Mouse (Mus musculus) frontal cortex, postnatal 25 days (tissue): ENCODE measurements around the gene Adam1b.

Experiments
- DNase-seq, 2 experiments: peaks; one replicate each; pipeline ENCODE4 v3.0.0; 2022; ENCODE audit warnings: low spot score in 2 of 2

Adam1b gene

GRCm38 (mm10) chr5:121500719-121501118, 2.5 kb downstream of the Adam1b start:
- no peak for DNase-seq

- peak; percentile 21 to 42 for DNase-seq
Measured at GRCm38 (mm10) chr5:121493305-121493704, 9.9 kb downstream of the Adam1b start.

GRCm38 (mm10) chr5:121484801-121485200, 18.4 kb downstream of the Adam1b start:
- DNase-seq, result no peak

- DNase-seq, result no peak
Measured at GRCm38 (mm10) chr5:121477680-121478079, 25.6 kb downstream of the Adam1b start.

GRCm38 (mm10) chr5:121476040-121476439, 27.2 kb downstream of the Adam1b start:
- DNase-seq, result no peak

- DNase-seq, result no peak
Measured at GRCm38 (mm10) chr5:121474610-121475009, 28.6 kb downstream of the Adam1b start.

GRCm38 (mm10) chr5:121472411-121472810, 30.8 kb downstream of the Adam1b start:
- no peak for DNase-seq

GRCm38 (mm10) chr5:121469566-121469965, 33.7 kb downstream of the Adam1b start:
- DNase-seq, result no peak

- no peak for DNase-seq
Measured at GRCm38 (mm10) chr5:121463601-121464250, 39.5 kb downstream of the Adam1b start.

GRCm38 (mm10) chr5:121462967-121463366, 40.3 kb downstream of the Adam1b start:
- DNase-seq, result no peak

GRCm38 (mm10) chr5:121462171-121462502, 41.1 kb downstream of the Adam1b start:
- DNase-seq, result no peak

GRCm38 (mm10) chr5:121461339-121462170, 41.7 kb downstream of the Adam1b start:
- DNase-seq, result no peak

- no peak for DNase-seq
Measured at GRCm38 (mm10) chr5:121455510-121456265, 47.5 kb downstream of the Adam1b start.

GRCm38 (mm10) chr5:121454503-121454782, 48.8 kb downstream of the Adam1b start:
- no peak for DNase-seq

GRCm38 (mm10) chr5:121453743-121454502, 49.3 kb downstream of the Adam1b start:
- DNase-seq, result no peak

GRCm38 (mm10) chr5:121452906-121453305, 50.3 kb downstream of the Adam1b start:
- no peak for DNase-seq

- peak; percentile 87 to 95 for DNase-seq
Measured at GRCm38 (mm10) chr5:121452026-121452869, 51.0 kb downstream of the Adam1b start, which contains the start of gene Erp29. Erp29 (minus strand) TSS chr5:121452506.

GRCm38 (mm10) chr5:121451644-121452025, 51.6 kb downstream of the Adam1b start, which contains the start of gene Tmem116:
Tmem116 (plus strand) TSS chr5:121451893.
- DNase-seq, result no peak

GRCm38 (mm10) chr5:121451203-121451602, 52.0 kb downstream of the Adam1b start:
- no peak for DNase-seq

GRCm38 (mm10) chr5:121450476-121450875, 52.8 kb downstream of the Adam1b start:
- DNase-seq, result no peak
